9 mouse cellular contexts compared by ENCODE assay signal in the genomic region with DNA sequence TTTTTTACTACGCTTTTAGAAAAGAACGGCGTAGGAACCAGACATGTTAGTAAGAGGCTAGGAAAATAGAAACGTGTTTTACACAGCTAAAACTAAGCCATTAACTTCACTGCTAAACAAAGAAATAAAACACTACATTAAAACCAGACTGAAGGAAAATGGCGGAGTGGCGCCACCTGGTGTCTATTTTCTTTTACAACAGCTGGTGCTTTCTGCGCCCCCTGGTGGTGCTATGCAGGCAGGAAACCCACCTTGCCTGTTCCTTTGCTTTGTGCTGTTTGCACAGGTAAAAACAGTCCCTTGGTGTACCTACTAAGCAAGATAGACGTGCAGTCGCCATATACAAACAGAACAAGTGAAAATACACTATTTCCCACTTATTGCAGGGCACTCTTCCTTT.
DNase-seq lines count a peak whose midpoint lies in the region; ATAC-seq and TF ChIP-seq lines count a peak whose summit lies in the region.
"Had no signal": no experiment of that assay in that cellular context is flagged by ENCODE, and none has a peak within 500 bp of the region (broad histone marks: within the 10 kb centered on the region; RNA-seq: fewer than 3 reads in every experiment).

No protein-coding gene starts in this region.

- WGBS in forebrain, embryonic 10.5 days = 34% methylated on average over 9 of the region's 9 CpGs
- WGBS in forebrain, embryonic 15.5 days = 37% methylated on average over 9 of the region's 9 CpGs
- 24% methylated on average over 9 of the region's 9 CpGs for WGBS in heart, adult 2 months

- H3K9ac ChIP-seq in forebrain, embryonic 15.5 days (replicated peaks) = no peak overlapping the region
- no peak overlapping the region for H3K9ac ChIP-seq in heart, adult 2 months (ENCODE audit: low read depth, low read length)
- H3K9ac ChIP-seq: lung, embryonic 15.5 days had no signal

- no peaks in the 10 kb centered on the region for H3K79me2 ChIP-seq in heart, adult 2 months (replicated peaks; ENCODE audit: control insufficient read depth, insufficient read depth, low read length)

- H3K4me1 ChIP-seq in forebrain, embryonic 10.5 days = peaks cover 24% of the 10 kb centered on the region
- peaks cover 31% of the 10 kb centered on the region for H3K4me1 ChIP-seq in forebrain, embryonic 15.5 days
- H3K4me1 ChIP-seq in heart, adult 2 months (ENCODE audit: control insufficient read depth, insufficient read depth, low read length) = peaks cover 1% of the 10 kb centered on the region
- H3K4me1 ChIP-seq: lung, embryonic 15.5 days had no signal

- TF ChIP-seq POLR2A in heart, adult 2 months (IDR thresholded peaks at IDR 0.05; ENCODE audit: insufficient read depth, low read depth, low read length) = no peak

- intact Hi-C loops in heart, adult 2 months (cut with DNase I) = loop anchor here (1.0 kb wide), 2 partner anchors 129 to 258 kb away; no protein-coding TSS in a partner anchor

- peak; percentile 75 for DNase-seq in forebrain, embryonic 10.5 days (ENCODE audit: extremely low spot score, low spot score)
- peak; percentile 87 for DNase-seq in NIH3T3 (ENCODE audit: low read depth)
- peak; percentile 90 to 94 for DNase-seq in cerebellum, postnatal 10 days
- peak; percentile 54 to 82 for DNase-seq in heart, adult 2 months
- peak; percentile 78 to 86 for DNase-seq in layer of hippocampus, postnatal 14 days (ENCODE audit: low spot score in 2 of 2)
- peak; percentile 85 for DNase-seq in splenic B cell, adult 2 months (ENCODE audit: low read depth, low spot score)

- no peak overlapping the region for H3K4me2 ChIP-seq in forebrain, embryonic 15.5 days (replicated peaks)
- H3K4me2 ChIP-seq: lung, embryonic 15.5 days had no signal

- H3K36me3 ChIP-seq in forebrain, embryonic 10.5 days (replicated peaks) = no peaks in the 10 kb centered on the region
- H3K36me3 ChIP-seq in forebrain, embryonic 15.5 days = no peaks in the 10 kb centered on the region
- no peaks in the 10 kb centered on the region for H3K36me3 ChIP-seq in heart, adult 2 months (ENCODE audit: control insufficient read depth, insufficient read depth, low read length)
- H3K36me3 ChIP-seq in splenic B cell, adult 2 months (ENCODE audit: control insufficient read depth, insufficient read depth, low read length, poor library complexity, severe bottlenecking) = no peaks in the 10 kb centered on the region
- H3K36me3 ChIP-seq: lung, embryonic 15.5 days had no signal

- no peak for ATAC-seq in forebrain, embryonic 15.5 days (replicated peaks)
- ATAC-seq in megakaryocyte-erythroid progenitor cell, adult 5-6 weeks (replicated peaks; ENCODE audit: low FRiP score, low TSS enrichment, poor library complexity, severe bottlenecking) = peak; percentile 57; the same call in 1 of the 2 replicates

- no peak overlapping the region for H3K4me3 ChIP-seq in forebrain, embryonic 10.5 days
- H3K4me3 ChIP-seq in forebrain, embryonic 15.5 days = no peak overlapping the region
- H3K4me3 ChIP-seq in heart, adult 2 months = no peak overlapping the region
- H3K4me3 ChIP-seq: lung, embryonic 15.5 days had no signal

- peak; percentile 89 for TF ChIP-seq EP300 in heart, adult 2 months (IDR thresholded peaks at IDR 0.05; ENCODE audit: insufficient read depth, low read depth, low read length)

- no peaks in the 10 kb centered on the region for H3K9me3 ChIP-seq in forebrain, embryonic 10.5 days
- H3K9me3 ChIP-seq in forebrain, embryonic 15.5 days = no peaks in the 10 kb centered on the region
- H3K9me3 ChIP-seq: lung, embryonic 15.5 days had no signal

- peaks cover 28% of the 10 kb centered on the region for H3K27me3 ChIP-seq in forebrain, embryonic 10.5 days (ENCODE audit: poor library complexity, severe bottlenecking)
- H3K27me3 ChIP-seq in forebrain, embryonic 15.5 days = no peaks in the 10 kb centered on the region
- H3K27me3 ChIP-seq in heart, adult 2 months (ENCODE audit: control insufficient read depth, insufficient read depth, low read length) = 0 out of 2 replicates have a peak, but pooled peaks cover 1% of the 10 kb centered on the region
- no peaks in the 10 kb centered on the region for H3K27me3 ChIP-seq in splenic B cell, adult 2 months (ENCODE audit: control insufficient read depth, insufficient read depth, low read length, poor library complexity, severe bottlenecking)

- H3K27ac ChIP-seq in forebrain, embryonic 10.5 days = no peak overlapping the region
- H3K27ac ChIP-seq in forebrain, embryonic 15.5 days (replicated peaks) = no peak overlapping the region
- no peak overlapping the region for H3K27ac ChIP-seq in heart, adult 2 months
- H3K27ac ChIP-seq: lung, embryonic 15.5 days had no signal

- TF ChIP-seq CTCF in heart, adult 2 months (IDR thresholded peaks at IDR 0.05) = 0 out of 2 replicates have a peak, but pooled peaks have one; percentile 100
